Mouse (Mus musculus) heart, adult 11 months (tissue): ENCODE measurements at regions not wholly inside any gene's neighbourhood (a gene's known extent, or its start where the extent isn't known, plus 50 kb on each side); places are given as distances from the start of the nearest gene placed in this dataset.
"Not testable (repeated sequence)": the region's sequence is repeated elsewhere in the genome, so short reads cannot be mapped to it uniquely, and the experiment has no call there.

Source experiments
- DNase-seq: peaks from one replicate; pipeline ENCODE4 v3.0.0; 2022

DNA sequence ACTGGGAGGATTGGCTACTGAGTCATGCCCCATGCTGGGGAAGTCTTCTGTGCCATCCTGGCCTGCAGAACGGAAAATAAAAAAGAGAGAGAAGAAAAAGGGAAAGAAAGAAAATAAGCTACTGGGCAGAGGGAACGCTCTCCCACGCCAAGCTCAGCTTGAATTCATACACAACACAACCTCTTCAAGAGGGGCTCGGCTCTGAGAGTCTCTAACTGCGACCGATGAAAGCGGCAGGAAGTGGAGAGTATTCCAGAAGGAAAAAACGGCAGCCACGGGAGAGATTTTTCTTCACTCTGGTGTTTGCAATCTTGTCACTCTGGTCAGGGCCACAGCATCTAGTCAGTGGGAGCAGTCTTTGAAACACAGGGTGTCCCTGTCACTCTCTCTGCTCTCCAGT lies 358.6 kb downstream of the Sox9 start:
- DNase-seq: peak; percentile 27

DNA sequence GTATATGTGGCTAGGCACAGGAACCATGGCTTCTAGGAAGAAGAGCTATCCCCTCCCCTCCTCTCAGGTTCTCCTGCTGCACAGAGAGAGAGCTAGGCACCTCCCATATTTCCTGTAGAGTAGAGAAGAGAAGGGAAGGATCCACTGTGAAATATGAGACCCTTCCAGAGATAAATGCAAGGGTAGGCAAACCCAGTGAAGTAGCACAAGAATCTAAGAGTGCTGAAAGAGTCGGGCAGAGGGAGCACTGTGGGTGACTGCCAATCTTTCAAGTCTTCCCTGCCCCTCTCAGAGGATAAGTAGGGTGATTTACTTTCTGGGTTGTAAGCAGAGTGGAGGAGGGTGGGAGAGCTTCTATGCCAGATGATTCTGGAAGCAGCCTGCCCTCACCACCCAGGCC lies 360.8 kb downstream of the Sox9 start:
- peak; percentile 76 for DNase-seq

- DNase-seq: peak; percentile 98
Measured at GRCm38 (mm10) chr11:113143839-113144627, 362.0 kb downstream of the Sox9 start.

DNA sequence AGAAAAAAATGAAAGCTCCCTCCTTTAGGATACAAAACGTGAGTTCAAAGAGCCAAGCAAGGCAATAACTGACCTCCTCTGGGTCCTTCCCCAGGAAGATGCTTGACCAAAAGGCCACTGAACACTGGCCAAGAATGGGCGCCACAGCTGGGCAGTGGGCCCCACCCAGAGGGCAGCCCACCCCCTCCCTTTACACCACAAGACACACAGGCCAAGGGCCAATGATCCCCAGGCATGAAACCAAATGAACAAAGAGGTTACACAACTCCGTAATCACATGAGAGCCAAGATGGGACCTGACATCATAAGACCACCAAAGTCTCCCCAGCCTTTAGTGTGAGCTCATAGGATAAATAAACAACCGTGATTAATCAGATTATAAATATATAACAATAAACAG lies 363.7 kb downstream of the Sox9 start:
- no peak for DNase-seq

GRCm38 (mm10) chr11:113146762-113147161 lies 364.7 kb downstream of the Sox9 start:
- DNase-seq: no peak

GRCm38 (mm10) chr11:113147535-113148197 lies 365.6 kb downstream of the Sox9 start:
- DNase-seq: peak; percentile 94

DNA sequence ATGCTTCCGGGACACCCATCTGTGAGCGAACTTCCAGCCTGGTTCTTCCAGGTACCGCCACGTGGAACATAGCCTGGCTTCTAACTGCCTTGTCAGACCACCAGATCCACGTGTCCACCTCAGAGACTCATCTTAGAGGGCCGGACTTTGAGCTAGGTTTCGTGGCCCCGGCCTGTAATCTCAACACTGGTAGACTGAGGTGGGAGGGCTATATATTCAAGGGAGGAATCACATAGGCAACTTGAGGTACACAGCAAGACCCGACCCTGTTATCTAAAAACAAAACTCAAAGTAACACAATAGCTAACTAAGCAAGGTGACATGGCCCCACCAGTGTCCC lies 366.1 kb downstream of the Sox9 start:
- no peak for DNase-seq

DNA sequence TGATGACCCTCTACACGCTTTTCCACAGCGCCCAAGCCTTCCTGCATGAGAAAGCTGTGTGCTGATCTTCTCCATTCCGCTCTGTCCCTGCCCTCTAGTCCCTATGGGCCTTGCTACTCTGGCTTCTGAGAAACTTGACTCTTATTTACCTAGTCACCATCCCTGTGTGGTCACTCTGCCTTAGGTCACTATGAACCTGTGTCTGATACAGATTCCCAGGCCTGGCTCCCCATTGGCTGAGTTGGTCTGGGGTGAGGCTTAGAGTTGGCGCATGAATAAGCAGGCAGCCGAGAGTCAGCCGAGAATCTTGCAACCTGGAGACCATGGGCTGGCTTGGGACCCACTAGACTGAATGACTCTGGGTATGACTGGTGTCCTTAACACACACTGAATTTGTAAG lies 373.5 kb downstream of the Sox9 start:
- DNase-seq: no peak

DNA sequence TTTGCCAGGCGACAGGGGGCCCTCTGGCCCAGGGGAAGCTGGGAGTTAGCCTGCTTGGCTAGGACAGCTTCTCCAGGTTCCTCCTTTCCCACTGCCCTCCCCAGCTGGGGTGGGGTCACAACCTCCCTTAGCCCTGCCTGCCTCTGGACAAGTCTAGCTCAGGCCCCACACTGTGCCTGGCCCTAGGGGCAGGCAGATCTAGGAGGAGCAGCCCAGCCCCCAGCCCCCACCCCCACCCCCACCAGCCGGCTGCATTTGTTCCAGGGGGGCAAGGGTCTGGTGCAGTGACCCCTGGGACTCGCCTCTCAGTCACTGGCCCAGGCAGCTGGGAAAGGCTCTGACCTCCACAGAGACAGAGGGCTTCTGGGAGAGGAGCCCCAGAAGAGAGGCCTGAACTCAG lies 381.9 kb downstream of the Sox9 start:
- no peak for DNase-seq

- no peak for DNase-seq
Measured at GRCm38 (mm10) chr11:113164510-113164909, 382.5 kb downstream of the Sox9 start.

- peak; percentile 98 for DNase-seq
Measured at GRCm38 (mm10) chr11:113165069-113165795, 383.2 kb downstream of the Sox9 start.

- DNase-seq: no peak
Measured at GRCm38 (mm10) chr11:113166517-113166916, 384.5 kb downstream of the Sox9 start.

DNA sequence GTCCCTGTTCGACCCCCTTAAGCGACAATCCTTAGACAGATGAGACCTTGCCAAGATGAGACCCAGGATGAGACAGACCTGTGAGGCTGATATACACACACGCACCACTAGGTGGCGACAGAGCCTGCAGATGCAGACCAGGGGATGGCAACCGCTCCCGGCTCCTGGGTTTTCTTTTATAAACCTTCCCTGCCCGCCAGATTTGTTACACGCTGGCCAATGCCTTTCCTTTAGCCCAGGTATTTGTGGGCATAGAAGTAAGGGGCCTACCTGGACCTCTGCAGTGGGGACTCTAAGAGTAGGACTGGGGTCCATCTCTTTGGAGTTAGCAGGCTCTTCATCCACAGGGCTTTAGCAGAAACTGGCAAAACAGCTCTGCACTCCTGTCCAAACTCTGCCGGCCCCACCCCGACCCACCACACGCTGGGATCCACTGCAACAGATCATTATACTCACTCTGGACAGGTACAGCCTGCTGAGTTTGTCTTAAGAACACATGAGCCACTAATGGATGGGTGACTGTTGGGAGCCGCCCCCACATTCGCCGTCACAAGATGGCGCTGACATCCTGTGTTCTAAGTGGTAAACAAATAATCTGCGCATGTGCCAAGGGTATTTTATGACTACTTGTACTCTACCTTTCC lies 390.6 kb downstream of the Sox9 start:
- peak; percentile 98 for DNase-seq

DNA sequence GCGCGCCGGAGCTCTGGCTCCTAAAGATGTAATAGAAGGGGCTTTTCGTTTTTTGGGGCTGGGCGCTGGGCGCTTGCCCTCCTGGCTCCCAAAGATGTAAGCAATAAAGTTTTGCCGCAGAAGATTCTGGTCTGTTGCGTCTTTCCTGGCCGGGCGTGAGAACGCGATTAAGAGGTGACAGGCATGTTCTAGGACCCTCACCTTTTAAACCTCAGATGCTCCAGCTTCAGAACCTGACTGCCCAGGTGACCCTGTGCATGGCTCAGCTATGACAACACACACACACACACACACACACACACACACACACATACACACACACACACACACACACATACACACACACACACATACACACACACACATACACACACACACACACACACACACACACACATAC lies 391.3 kb downstream of the Sox9 start:
- not testable (repeated sequence) for DNase-seq

- DNase-seq: peak; percentile 85
Measured at GRCm38 (mm10) chr11:113174011-113174507, 392.0 kb downstream of the Sox9 start.

DNA sequence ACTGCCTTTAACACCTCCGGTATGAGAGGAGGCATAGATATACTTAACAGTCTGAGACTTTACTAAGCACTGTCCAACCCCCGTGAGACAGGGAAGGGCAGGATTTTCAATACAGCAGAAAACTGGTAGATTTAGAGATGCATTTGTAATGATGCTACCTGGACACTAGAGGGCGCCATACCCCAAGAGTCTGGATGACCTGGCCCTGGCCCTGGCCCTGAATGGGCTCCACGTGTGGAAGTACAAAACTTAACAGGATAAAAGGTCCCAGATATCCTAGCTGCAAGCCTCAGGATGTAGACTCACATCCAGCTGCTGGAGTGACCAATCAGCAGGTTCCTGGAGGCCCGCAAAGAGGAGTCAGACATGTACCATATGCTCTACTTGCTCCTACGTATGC lies 393.3 kb downstream of the Sox9 start:
- no peak for DNase-seq

- no peak for DNase-seq
Measured at GRCm38 (mm10) chr11:113176183-113176582, 394.2 kb downstream of the Sox9 start.

GRCm38 (mm10) chr11:113178375-113178774 lies 396.4 kb downstream of the Sox9 start:
- no peak for DNase-seq

DNA sequence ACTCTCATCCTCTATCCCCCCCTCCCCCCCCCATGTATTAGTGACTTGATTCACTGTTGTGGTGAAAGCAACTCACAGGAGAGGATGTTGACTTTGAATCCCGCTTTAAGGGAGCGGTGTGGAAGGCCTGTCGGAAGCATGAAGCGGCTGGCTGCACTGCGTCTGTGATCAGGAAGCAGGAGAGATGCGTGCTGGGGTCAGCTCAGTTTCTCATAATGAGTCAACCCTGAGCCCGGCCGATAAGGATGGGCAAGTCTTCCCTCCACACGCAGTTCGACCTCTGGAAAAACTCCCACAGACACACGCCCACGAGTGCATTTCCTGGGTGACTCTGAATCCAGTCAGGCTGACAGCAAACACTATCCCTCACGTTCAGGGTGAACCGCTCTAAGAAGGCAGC lies 398.0 kb downstream of the Sox9 start:
- DNase-seq: no peak

- peak; percentile 90 for DNase-seq
Measured at GRCm38 (mm10) chr11:113182083-113182861, 400.2 kb downstream of the Sox9 start.

GRCm38 (mm10) chr11:113183556-113183955 lies 401.5 kb downstream of the Sox9 start:
- DNase-seq: peak; percentile 88

DNA sequence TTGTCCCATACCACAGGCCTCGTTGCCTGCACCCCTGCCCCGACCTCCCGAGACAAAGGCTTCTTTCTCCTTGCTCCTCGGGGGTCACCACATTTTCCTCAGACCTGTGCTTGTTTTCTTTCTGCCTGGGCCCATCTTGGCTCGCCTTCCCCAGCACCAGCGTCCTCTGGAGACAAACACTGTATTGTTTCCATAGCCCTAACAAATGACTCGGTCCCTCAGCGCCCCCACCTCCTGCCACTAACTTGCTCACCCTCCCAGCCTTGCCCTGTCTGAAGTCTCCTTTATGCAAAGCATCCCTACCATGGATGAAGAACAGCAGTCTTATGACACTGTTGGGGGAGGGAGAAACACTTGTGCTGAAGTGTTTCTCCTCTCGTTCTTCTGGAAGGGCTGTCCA lies 402.1 kb downstream of the Sox9 start:
- DNase-seq: no peak
